Mouse (Mus musculus) bone marrow macrophage, adult 2 months (primary cell): ENCODE results near the gene Abi2.

Source experiments
- CTCF ChIP-seq: IDR thresholded peaks from 2 replicates; pipeline ENCODE4 v1.5.1; 2012; ENCODE audit warnings: low read depth, mild to moderate bottlenecking, low read length, moderate library complexity
- POLR2A ChIP-seq: IDR thresholded peaks from 2 replicates; pipeline ENCODE4 v1.6.1; 2012; ENCODE audit warnings: mild to moderate bottlenecking, low read depth, low read length, borderline replicate concordance

- peak; percentile 47; the same call in 1 of the 2 replicates for TF ChIP-seq CTCF
- no peak for TF ChIP-seq POLR2A
Measured at GRCm38 (mm10) chr1:60428932-60429331, 19.5 kb downstream of the Abi2 start.
